Mouse (Mus musculus) 416B (cell line): Measurements from ENCODE around the gene Allc.

ENCODE experiments used
- DNase-seq: peaks from one replicate; pipeline ENCODE4 v3.0.0; 2011; ENCODE audit warnings: low read depth

Allc gene

DNA sequence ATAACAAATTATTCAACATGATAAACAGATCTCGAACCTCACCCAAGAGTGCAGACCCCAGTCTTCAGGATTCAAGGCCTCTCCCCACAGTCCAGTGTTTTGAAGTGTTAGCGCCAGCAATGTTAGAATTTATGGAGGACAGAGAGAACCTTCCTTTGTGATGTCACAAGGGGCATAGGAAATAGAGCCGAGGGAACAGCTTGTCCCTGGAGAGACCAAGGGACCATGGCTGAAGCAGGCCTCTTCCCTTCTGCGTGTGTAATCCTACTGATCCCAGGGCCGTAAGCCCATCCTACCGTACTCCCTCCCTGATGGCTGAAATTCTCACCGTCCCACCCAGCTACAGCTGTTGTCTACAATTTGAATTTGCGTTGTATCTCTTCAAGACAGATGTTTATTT, at the start of gene Allc:
Gene Allc, minus strand, starts transcription at position 101 of the 400 bp plus-strand sequence.
- DNase-seq: no peak

DNA sequence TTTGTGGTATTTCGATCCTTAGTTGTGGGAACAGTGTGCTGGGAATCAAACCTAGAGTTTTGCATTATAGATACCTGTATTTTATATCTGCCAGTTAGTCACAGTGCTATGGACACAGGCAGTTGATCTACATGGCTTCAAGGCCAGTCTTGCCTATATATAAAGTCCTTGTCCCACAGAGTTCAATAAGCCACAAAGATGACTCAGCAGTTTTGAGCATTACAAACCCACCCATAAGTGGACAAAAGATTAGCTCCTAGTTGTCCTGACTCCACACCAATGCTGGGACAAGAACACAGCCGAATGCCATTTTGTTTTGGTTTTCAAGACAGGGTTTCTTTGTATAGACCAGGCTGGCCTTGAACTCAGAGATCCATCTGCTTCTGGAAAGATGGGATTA, 46.1 kb upstream of the Allc start:
- peak; percentile 59 for DNase-seq

DNA sequence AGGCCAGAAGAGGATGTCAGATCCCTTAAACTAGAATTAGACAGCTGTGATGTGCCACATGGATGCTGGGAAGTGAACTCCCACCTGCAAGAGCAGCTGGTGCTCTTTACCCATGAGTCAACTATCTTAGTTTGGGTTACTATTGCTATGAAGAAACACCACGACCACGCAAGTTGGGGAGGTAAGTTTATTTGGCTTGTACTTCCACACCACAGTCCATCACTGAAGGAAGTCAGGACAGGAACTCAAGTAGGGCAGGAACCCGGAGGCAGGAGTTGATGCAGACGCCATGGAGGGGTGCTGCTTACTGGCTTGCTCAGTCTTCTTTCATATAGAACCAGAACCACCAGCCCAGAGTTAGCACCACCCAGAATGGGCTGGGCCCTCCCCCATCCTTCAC, 44.8 kb upstream of the Allc start:
- DNase-seq: peak; percentile 18

DNA sequence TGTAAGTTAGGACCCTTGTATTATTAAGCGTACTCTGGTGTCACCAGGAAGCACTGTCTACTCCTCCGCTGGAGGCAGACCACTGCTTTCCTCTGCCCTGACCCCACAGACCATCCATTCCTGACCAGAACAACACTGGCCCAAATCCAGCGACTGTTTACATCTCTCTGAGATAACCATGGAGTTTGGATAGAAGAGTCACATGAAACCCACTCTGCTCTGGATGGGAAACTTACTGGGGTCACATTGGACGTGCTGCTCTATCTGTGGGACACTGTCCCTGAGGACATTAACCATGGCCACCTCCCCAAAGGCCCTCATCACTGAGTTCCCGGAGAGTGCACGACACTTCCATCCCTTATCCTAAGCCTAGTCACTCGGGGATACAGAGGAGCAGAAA, 43.1 kb upstream of the Allc start:
- DNase-seq: no peak

DNA sequence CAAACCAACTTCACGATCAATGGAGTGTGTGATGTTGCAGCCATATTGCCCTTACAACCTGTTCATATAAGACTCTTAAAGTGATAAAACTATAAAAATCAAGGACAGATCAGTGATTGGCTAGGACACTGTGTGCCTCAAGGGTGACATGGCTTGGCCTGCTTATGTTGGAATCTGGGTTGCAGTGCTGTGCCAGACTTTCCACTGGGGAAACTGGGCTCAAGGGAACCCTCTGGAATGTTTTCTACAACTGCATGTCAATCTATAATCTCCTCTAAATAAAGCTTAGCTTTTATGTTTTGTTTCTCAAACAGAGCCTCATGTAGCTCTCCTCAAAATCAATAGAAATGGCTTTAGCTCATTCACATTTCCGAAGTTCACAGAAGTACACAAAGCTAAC, 41.9 kb upstream of the Allc start:
- DNase-seq: no peak

DNA sequence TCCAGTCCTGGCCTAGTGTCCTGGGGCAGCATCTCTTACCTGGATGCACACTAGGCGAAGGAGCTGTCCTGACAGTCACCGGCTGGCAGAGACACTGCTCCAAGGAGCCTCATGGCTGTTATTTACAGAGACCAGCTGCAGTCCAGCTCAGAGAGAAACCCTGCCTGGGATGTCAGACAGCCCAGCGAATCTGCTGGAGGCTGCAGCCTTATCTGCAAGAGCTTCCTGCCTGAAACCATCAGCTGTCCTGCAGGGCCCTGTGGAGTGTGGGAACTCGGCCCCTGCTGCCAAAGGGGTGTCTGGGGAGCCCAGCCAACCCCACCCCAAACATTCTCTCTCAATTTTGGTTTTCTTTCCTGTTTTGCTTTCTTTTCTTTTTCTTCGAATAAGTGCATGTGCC, 40.9 kb upstream of the Allc start, which contains the start of gene Colec11:
Gene Colec11, minus strand, starts transcription at position 183 of the 400 bp plus-strand sequence.
- DNase-seq: no peak

DNA sequence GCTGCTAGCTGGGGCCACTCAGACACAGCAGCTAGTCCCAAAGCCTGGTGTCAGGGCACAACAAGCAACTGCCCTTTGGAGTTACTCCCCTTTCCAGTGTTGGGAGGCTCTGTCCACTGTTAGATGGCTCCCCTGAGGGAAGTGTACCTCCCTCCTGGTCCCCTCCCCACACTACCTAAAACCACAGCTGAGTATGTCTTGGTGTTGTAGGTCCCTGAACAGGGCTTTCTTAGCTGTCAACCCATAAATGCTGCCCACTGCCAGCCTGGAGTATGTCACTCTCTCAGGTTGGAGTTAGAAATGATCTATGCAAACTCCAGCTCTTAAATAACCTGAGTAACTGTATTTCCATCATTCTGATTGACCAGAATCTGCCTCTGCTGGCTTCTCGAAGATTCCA, 40.3 kb upstream of the Allc start:
- DNase-seq: no peak

DNA sequence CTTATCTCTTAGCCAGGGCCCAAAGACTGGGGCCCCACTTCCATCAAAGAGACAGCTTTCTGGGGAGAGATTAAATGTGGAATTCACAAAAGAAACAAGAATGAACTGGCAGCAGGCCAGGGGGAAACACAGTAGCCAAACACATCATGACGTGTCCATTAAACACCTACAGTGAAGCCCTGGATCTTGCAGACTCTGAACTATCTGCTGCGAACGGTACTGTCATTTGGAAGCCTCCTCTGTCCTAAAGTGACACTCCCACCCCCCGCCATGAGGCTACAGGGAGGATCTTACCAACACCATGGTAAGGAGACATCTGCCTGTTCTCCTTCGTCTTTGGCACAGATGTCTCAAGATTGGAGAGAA, 39.8 kb upstream of the Allc start:
- no peak for DNase-seq

DNA sequence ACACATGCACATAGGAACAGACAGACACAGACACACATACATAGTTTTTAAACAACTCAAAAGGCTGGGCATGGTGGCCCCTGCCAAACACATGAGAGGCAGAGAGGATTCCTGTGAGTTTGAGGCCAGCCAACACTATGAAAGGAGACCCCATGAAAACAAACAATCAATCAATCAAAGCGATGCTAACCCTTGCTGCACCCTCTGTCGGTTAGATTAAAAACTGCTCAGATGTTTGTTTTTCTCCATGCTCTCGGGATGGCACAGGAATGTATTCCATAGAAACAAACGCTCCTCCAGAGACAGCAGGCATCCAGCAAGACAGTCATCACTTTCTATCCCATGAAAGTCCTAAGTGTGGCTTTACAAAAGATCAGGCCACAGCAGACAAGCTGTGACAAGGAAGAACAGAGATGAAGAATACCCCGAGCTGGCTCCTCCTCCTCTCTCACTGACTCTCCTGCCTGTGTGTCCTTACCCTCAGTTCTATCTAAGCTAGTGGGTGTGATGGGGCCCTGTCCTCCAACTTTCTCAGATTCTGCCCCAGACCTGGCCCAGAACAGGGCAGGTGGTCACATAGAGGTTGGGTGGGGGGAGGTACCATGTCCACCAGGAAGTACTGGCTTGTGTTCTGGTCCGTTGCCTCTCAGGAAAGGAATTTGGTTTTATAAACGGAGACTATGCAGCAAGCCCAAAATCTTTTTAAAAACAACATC, 39.3 kb upstream of the Allc start:
- no peak for DNase-seq

DNA sequence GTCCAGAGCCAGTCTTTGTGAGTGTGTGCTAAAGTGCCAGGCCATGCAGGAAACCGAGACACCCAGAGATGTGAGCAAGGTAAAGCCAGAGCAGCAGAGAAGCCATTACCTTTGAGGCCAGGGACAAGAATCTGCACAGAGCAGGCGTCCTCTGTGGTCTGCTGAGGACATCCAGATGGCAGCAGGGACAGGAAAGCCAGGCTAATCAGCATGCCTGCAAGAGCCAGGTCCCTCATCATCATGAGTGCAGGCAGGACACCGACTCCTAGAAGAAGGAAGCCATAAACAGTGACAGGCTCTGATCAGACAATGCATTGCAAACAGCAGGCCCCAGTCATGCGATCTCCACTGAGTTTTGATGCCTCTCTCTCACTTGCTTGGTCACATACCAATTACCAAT, 35.0 kb upstream of the Allc start:
- no peak for DNase-seq

DNA sequence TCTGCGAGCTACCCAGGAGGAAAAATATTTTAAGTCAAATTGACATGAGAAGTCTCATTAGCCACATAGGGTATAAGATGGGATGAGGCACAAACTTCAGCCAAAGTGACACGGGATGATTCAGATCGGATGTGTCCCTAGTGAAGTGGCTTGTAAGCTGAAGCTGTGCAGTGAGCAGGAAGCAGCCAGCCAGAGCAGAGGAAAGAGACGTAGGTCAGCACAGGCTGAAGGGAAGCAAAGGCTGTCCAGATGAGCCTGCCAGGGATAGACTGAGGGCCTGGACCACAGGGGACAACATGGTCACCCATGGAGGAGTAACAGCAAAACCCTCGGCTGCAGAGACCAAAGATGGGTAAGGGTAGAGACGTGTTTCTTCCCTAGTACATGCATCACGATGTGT, 32.1 kb upstream of the Allc start:
- DNase-seq: no peak

DNA sequence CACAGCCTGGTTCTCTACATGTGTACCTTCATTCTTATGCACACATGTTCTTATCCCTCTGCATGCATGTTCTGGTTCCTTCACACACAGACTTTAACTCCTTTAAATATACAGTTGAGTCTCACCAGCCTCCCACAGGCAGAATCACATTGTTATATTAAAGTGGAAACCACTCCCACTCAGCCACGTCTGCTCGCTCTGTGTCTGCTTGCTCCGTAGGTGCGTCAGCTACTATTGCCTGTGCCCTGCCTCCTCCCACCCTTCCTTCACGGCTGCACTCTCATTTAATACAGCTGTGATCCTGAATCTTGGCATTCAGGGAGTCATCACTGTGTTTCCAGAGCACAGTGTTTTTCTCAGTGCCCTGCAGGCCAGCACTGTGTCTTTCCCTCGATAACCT, 30.1 kb upstream of the Allc start:
- DNase-seq: no peak

DNA sequence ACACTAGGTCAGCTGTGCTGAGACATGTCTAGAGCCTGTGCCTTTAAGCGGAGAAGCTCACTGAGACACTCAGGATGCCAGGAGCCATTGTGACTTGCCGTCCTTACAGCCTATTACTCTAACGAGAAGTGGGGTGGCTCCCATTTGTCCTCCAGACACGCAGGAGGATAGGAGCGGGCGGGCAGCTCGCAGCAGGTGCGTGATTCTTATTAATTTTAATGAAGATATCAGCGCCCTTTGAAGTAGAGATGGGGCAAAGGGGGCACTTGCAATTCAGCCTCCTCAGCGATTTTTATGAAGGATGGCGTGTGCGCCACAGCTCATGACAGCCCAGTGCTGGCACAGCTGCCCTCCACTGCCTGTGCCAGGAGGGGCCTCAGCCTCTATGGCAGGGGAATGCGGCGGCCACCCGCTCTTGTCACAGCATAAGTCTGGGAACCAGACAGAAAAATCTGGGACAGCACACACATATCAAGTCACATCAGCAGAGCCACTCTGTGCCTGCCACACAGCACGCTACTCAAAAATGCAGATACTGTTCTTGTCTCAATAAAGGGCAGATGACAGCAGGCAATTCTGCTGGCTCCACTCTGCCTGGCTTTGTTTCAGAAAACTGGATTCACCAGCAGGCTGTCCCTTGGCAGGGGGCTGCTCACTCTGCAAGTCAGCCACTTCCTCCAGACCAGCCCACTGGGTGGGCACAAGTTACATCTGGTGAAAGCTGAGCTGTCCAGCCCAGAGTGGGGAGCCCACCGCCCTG, 25.4 kb upstream of the Allc start:
- DNase-seq: no peak

DNA sequence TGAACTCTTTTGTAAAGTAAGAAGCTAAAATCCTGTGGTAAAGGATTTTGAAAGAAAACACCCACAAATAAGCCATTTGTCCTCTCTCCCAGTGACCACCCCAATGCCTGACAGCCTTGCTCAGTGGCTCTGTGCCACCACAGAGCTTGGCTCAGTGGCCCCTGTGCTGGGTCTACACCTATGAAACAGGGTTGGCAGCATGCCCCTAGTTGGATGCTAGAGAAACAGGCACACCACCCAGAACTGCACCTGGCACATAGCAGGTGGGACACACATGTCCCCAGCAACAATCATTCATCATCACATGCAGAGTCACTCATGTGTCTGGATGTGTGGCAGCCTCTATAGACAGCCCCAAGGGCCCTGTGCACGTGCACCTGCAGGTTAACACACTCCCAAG, 21.2 kb upstream of the Allc start:
- no peak for DNase-seq

DNA sequence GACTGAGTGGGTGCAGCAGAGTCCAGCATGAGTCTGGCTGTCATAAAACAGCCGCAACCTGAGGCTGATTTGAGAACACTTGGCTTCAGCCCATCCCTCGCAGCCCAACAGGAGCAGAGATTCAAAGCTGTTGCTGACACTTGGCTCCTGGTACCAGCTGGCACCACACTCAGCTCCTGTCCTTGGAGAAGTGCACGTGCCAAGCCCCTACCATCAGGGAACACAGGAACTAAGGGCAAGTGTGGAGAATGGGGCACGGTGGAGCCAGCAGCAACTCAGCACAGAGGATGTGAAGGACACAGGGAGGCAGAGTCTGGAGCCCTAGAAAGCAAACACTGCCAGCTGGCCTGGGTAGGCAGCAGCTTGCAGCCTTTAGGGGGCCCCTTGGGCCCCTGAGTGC, 19.9 kb upstream of the Allc start:
- DNase-seq: no peak

DNA sequence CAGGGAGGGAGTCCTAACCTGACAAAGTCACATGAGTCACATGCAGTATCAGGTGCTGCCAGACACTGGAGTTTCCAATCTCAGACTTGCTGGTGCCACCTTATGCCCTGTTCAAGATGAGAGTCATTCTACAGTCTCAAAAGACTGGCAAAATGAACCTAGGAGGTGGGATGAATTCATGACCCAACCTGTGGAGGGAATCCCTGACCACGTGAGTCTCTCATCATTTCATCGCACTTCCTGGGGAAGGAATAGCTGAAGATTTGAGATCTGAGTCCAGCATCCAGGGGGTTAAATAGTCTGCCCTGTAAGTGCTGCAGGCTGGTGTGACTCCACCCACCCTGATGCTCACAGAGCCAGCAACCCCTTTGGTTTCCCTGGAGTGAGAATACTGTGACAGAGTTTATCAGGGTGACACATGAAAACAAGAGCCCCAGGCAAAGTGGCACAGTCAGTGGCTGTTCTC, 16.2 kb upstream of the Allc start:
- no peak for DNase-seq

DNA sequence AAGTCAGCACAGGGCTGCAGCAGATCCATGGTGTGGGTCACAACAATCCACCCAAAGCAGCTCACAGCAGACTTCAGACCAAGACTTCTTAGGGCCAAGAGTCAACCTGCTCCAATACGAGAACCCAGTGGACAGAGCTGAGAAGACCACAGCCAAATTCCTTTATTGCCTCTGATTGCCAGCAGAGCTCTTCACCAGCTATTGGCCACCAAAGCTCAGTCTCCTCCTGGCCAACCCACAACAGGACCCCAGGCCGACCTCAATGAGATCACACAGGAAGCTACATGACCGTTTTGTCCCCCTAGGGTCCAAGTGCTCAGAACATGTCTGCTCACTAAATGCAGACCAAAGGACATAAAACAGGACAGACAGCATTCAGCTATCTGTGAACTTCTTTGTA, 15.8 kb upstream of the Allc start:
- DNase-seq: no peak

DNA sequence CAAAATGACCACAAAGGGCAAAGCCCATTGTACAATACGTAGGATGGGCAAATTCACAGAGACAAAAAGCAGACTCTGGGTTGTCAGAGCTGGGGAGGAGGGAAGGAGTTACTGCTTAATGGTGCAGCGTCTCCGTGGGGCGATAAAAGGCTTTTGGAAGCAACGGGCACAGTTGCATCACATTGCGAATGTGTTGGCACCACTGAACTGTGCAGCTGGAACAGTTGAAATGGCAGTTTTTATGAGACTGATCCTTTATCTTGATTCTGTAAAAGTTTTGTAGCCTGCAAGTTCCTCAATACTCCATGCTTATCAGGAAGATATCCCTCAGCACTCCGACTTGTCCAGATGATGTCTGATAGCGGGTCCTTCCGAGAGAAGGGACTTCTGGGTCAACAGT, 15.4 kb upstream of the Allc start:
- DNase-seq: no peak

DNA sequence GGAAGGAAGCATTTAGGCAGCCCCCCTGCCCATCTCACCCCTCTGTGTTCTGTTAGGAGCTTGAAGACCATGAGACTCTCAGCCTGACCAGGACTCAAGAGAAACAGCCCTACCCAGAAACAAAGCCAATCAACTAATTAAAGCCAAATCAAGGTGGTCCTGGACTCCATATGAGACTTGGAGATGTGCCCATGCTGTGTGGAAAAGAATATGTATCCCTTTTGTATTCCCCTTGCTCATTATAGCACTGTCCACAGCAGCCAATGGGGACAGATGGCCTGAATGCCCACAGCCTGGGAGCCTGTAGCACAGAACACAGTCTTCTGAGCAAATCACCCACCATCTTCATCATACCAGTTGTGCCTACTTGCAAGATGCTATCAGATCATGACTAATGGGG, 14.5 kb upstream of the Allc start:
- DNase-seq: no peak

DNA sequence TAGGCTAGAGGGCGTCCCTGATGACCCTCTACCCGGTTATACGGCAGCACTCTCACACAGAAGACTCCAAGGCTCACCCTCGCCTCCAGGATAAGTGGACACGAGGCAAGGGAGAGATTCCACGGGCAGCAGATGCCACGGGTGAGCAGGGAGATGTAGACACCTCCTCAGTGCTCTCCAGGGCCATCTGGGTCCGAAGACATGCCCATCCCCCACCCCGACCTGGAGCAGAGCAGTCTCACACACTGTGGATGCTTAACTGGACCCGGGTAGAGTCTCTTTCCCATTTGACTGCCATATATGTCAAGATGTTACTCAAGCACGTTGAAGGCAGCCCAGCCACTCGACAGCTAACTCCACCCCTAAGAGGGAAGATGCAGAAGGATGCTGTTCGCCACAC, 8.1 kb upstream of the Allc start:
- DNase-seq: no peak

DNA sequence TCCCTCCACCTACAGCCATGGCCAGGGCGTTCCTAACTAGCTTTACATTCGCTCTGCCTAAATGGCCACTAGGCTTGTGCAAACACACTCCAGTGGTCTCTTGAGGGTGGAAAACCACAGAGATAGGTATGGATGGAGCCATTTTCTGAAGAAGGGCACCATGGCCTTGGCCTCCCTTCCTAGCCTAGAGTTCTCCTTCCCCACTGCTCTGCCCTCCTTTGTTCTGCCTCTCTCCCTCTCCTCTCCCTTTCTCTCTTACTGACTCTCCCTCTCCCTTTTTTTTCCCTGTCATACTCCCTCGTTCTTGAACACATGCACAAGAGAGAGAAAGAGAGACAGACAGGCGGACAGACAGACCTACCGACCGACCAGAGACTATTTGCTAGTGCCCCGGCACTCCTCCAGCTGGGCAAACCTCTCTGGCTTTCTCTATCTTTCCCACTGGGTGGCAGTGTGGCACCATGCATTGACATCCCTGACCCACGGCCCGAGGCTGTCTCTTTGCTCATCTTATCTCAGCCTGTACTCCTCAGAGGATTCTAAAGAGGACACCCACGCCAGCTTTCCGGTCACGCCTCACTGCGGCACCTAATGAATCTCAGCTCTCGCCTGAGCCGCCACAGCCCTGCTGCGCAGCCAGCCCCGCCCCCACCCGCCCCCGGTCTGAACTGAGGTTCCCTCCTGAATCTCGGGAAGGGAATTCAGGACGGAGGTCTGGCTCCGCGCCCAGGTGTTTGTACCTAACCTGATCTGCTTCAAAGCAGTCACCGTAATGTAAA, 7.0 kb upstream of the Allc start:
- DNase-seq: peak; percentile 77

DNA sequence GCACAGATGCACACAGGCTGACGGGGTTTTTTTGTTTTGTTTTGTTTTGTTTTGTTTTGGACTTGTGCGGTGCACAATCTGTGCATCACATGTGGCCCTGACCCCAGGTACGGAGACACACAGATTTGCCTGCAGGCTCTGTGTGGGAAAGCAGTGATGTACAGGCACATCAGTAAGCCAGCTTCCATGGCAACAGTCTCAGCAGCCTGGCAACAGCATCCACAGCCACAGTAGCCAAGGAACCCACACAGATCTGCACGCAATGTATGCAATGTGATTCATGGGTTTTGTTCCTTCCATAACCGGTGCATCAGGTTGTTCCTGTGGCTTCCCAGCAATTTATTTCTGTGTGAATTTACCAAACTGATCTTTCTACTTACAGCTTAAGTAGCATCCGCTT, 5.6 kb upstream of the Allc start:
- no peak for DNase-seq

DNA sequence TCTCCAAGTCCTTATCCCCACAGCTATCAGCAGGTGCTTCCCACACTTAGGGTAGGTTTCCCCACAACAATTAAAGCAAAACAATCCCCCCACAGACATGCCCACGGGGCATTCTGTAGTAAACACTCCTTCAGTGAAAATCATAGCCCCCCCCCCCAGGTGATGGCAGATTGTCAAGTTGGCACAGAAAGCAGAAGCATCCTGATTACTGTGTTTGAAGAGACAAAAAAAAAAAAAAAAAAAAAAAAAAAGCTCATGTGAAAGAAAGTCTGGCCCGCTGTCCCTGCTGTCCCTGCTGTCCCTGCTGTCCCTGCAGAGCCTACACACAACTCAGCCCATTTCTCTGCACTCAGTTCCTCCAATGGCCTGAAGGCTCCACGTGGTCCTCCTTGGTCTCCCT, 1.7 kb upstream of the Allc start:
- no peak for DNase-seq
